Mouse (Mus musculus): ENCODE results near the gene Simc1. TPM values are rescaled to one million over a fixed set of nuclear protein-coding genes. Genes with fewer than 3 reads are reported as not detected.

Gene Simc1
- polyA plus RNA-seq, 1 experiment from 2014 or later = 23.6 TPM

- no peaks in the 10 kb centered on the region; the same call in 1 of the 2 replicates for H3K36me3 ChIP-seq (replicated peaks; ENCODE audit: control insufficient read depth, insufficient read depth, low read depth, low read length)
- 0 out of 2 replicates have a peak, but pooled peaks cover 5% of the 10 kb centered on the region for H3K4me1 ChIP-seq (ENCODE audit: control insufficient read depth, insufficient read depth, low read length)
- H3K4me3 ChIP-seq (ENCODE audit: low read depth, low read length) = no peak overlapping the region
- no peaks in the 10 kb centered on the region for H3K27me3 ChIP-seq (ENCODE audit: control insufficient read depth, insufficient read depth, low read length)
- H3K4me2 ChIP-seq (ENCODE audit: low read depth, low read length) = no peak overlapping the region
- H3K9me3 ChIP-seq (replicated peaks; ENCODE audit: control insufficient read depth, low read length) = no peaks in the 10 kb centered on the region
- no peak for ATAC-seq (replicated peaks; ENCODE audit: insufficient number of reproducible peaks, low FRiP score, low TSS enrichment, low read depth)
- 90% methylated on average over 8 of the region's 8 CpGs for WGBS
- no peak overlapping the region for H3K9ac ChIP-seq (replicated peaks; ENCODE audit: low read length)
- H3K27ac ChIP-seq (replicated peaks; ENCODE audit: low read depth, low read length) = no peak overlapping the region
- DNase-seq (ENCODE audit: low spot score) = no peak
Observed at GRCm38 (mm10) chr13:54591776-54592356, 88.3 kb downstream of the Simc1 start.

DNA sequence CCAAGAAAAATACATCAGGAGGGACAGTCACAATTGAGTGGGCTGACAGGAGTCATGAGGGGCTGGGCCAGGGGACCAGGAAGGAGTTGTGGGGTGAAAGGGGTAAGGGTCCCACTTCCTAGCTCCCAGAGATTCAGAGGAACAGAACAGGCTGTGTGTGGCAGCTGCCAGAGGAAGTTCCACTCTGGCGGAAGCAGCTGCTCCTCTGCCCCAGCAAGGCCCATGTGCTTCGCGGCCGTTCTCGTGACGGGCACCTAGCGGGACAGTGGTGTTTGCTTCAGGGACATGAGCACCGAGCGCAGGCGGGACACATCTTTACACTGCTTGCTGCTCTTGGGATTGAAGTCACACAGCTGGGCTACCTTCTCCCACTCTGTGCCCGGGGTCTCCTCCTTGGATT is 90.0 kb downstream of the Simc1 start:
- ATAC-seq (replicated peaks; ENCODE audit: insufficient number of reproducible peaks, low FRiP score, low TSS enrichment, low read depth) = no peak
- DNase-seq (ENCODE audit: low spot score) = no peak
- Histone ChIP-seq H3K9me3 (replicated peaks; ENCODE audit: control insufficient read depth, low read length) (no peaks in the 10 kb centered on the region), H3K4me3 (ENCODE audit: low read depth, low read length) (no peak overlapping the region), H3K27ac (replicated peaks; ENCODE audit: low read depth, low read length) (no peak overlapping the region), H3K9ac (replicated peaks; ENCODE audit: low read length) (no peak overlapping the region), H3K27me3 (ENCODE audit: control insufficient read depth, insufficient read depth, low read length) (no peaks in the 10 kb centered on the region), H3K4me1 (ENCODE audit: control insufficient read depth, insufficient read depth, low read length) (0 out of 2 replicates have a peak, but pooled peaks cover 5% of the 10 kb centered on the region), H3K36me3 (replicated peaks; ENCODE audit: control insufficient read depth, insufficient read depth, low read depth, low read length) (no peaks in the 10 kb centered on the region; the same call in 1 of the 2 replicates), H3K4me2 (ENCODE audit: low read depth, low read length) (no peak overlapping the region)
- 90% methylated on average over 11 of the region's 11 CpGs for WGBS

DNA sequence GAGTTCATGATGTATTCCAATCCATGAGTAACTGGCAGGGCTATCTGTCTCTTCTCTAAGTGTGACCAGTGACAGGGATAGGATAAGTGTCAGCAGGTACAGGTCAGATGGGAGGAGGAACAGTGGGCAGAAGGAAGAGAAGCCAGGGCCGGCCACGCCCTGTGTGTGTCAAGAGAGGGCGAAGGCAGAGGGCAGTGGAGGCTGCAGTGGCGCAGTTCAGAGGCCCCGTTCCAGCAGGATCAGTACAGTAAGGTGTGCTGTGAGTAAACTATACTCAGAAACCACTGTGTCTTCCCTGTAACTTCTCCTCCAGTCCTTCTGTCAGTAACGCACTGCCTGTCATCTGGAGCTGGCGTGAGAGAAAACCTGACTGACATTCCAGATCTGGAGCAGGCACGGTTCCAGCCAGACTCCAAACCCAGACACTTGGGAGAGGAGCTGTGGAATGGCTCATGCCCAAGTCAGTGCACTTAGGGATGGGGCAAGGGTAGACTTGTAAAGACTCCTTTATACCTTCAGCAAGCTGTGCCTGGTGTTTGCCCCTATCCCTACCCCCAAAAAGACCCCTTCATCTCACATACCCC is 92.6 kb downstream of the Simc1 start:
- H3K36me3 ChIP-seq (replicated peaks; ENCODE audit: control insufficient read depth, insufficient read depth, low read depth, low read length) = no peaks in the 10 kb centered on the region; the same call in 1 of the 2 replicates
- ATAC-seq (replicated peaks; ENCODE audit: insufficient number of reproducible peaks, low FRiP score, low TSS enrichment, low read depth) (no peak), DNase-seq (ENCODE audit: low spot score) (no peak)
- H3K4me3 ChIP-seq (ENCODE audit: low read depth, low read length) = no peak overlapping the region
- H3K27ac ChIP-seq (replicated peaks; ENCODE audit: low read depth, low read length) = no peak overlapping the region
- H3K4me1 ChIP-seq (ENCODE audit: control insufficient read depth, insufficient read depth, low read length) = 0 out of 2 replicates have a peak, but pooled peaks cover 5% of the 10 kb centered on the region
- no peaks in the 10 kb centered on the region for H3K27me3 ChIP-seq (ENCODE audit: control insufficient read depth, insufficient read depth, low read length)
- no peaks in the 10 kb centered on the region for H3K9me3 ChIP-seq (replicated peaks; ENCODE audit: control insufficient read depth, low read length)
- H3K4me2 ChIP-seq (ENCODE audit: low read depth, low read length) = no peak overlapping the region
- H3K9ac ChIP-seq (replicated peaks; ENCODE audit: low read length) = no peak overlapping the region
- 86% methylated on average over 8 of the region's 8 CpGs for WGBS

- Histone ChIP-seq H3K27ac (replicated peaks; ENCODE audit: low read depth, low read length) (no peak overlapping the region), H3K9me3 (replicated peaks; ENCODE audit: control insufficient read depth, low read length) (no peaks in the 10 kb centered on the region), H3K4me2 (ENCODE audit: low read depth, low read length) (no peak overlapping the region), H3K9ac (replicated peaks; ENCODE audit: low read length) (no peak overlapping the region), H3K36me3 (replicated peaks; ENCODE audit: control insufficient read depth, insufficient read depth, low read depth, low read length) (no peaks in the 10 kb centered on the region; the same call in 1 of the 2 replicates), H3K4me1 (ENCODE audit: control insufficient read depth, insufficient read depth, low read length) (no peaks in the 10 kb centered on the region), H3K27me3 (ENCODE audit: control insufficient read depth, insufficient read depth, low read length) (no peaks in the 10 kb centered on the region), H3K4me3 (ENCODE audit: low read depth, low read length) (no peak overlapping the region)
- ATAC-seq (replicated peaks; ENCODE audit: insufficient number of reproducible peaks, low FRiP score, low TSS enrichment, low read depth) (no peak), DNase-seq (ENCODE audit: low spot score) (no peak)
- 70% methylated on average over 5 of the region's 5 CpGs for WGBS
Observed at GRCm38 (mm10) chr13:54596870-54597269, 93.3 kb downstream of the Simc1 start.

DNA sequence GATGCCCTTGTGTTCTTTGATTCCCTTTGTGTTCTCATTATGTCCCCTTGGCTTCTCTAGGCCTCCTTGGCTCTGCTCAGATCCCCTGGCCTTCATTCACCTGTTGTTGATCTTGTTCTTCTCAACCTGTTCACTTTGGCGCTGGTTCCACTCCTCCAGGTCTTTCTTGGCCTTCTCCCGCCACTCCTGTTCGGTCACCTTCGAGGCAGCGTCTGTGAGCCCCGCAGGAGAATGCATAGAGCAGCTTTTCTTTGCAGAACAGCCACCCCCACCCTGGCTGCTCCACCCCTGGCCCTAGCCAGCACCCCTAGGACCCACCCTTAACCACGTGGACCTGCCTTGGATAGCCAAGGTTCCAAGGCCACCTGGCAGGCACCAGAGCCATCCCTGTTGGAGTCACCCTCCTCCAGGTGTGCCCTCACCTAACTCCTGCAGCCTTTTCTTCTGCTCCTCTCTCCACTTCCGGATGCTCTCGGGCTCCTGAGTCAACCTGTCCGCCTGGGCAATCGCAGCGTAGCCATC is 95.1 kb downstream of the Simc1 start:
- ATAC-seq (replicated peaks; ENCODE audit: insufficient number of reproducible peaks, low FRiP score, low TSS enrichment, low read depth) (no peak), DNase-seq (ENCODE audit: low spot score) (no peak)
- no peaks in the 10 kb centered on the region for H3K27me3 ChIP-seq (ENCODE audit: control insufficient read depth, insufficient read depth, low read length)
- H3K36me3 ChIP-seq (replicated peaks; ENCODE audit: control insufficient read depth, insufficient read depth, low read depth, low read length) = no peaks in the 10 kb centered on the region; the same call in 1 of the 2 replicates
- 90% methylated on average over 12 of the region's 12 CpGs for WGBS
- H3K4me1 ChIP-seq (ENCODE audit: control insufficient read depth, insufficient read depth, low read length) = no peaks in the 10 kb centered on the region
- H3K9me3 ChIP-seq (replicated peaks; ENCODE audit: control insufficient read depth, low read length) = no peaks in the 10 kb centered on the region
- H3K9ac ChIP-seq (replicated peaks; ENCODE audit: low read length) = no peak overlapping the region
- H3K27ac ChIP-seq (replicated peaks; ENCODE audit: low read depth, low read length) = no peak overlapping the region
- no peak overlapping the region for H3K4me3 ChIP-seq (ENCODE audit: low read depth, low read length)
- no peak overlapping the region for H3K4me2 ChIP-seq (ENCODE audit: low read depth, low read length)

Small RNA genes lying within 50 kb of the gene (microRNA-seq; reads per million reads assigned to microRNA genes)
- not detected for gene Gm24195 (ENCODE audit: borderline number of aligned reads)

Other genes starting within 250 kb of the Simc1 start
- gene Cplx2, start 132.4 kb upstream of the Simc1 start, polyA plus RNA-seq (2014; fragmentation: Nextera tagmentation; extraction: Ambion mirVana) = 6.9 and 7.4 TPM in 2 replicates
- 160 and 161 TPM in 2 replicates for gene Thoc3, start 34.9 kb upstream of the Simc1 start, polyA plus RNA-seq (2014; fragmentation: Nextera tagmentation; extraction: Ambion mirVana)
- gene 4833439L19Rik, start 61.7 kb downstream of the Simc1 start, polyA plus RNA-seq (2014; fragmentation: Nextera tagmentation; extraction: Ambion mirVana) = 188 and 204 TPM in 2 replicates
- 24.9 and 26.0 TPM in 2 replicates for gene Arl10, start 71.2 kb downstream of the Simc1 start, polyA plus RNA-seq (2014; fragmentation: Nextera tagmentation; extraction: Ambion mirVana)
- 72.5 and 75.1 TPM in 2 replicates for gene Nop16, start 86.3 kb downstream of the Simc1 start, polyA plus RNA-seq (2014; fragmentation: Nextera tagmentation; extraction: Ambion mirVana)
- gene Higd2a, start 86.4 kb downstream of the Simc1 start, polyA plus RNA-seq (2014; fragmentation: Nextera tagmentation; extraction: Ambion mirVana) = 154 and 168 TPM in 2 replicates
- 19.4 and 20.7 TPM in 2 replicates for gene Cltb, start 107.6 kb downstream of the Simc1 start, polyA plus RNA-seq (2014; fragmentation: Nextera tagmentation; extraction: Ambion mirVana)
- 89.2 and 96.9 TPM in 2 replicates for gene Faf2, start 118.0 kb downstream of the Simc1 start, polyA plus RNA-seq (2014; fragmentation: Nextera tagmentation; extraction: Ambion mirVana)
- gene Rnf44, start 190.1 kb downstream of the Simc1 start, polyA plus RNA-seq (2014; fragmentation: Nextera tagmentation; extraction: Ambion mirVana) = 65.0 and 66.6 TPM in 2 replicates
- not detected in 2 replicates for gene Cdhr2, start 197.7 kb downstream of the Simc1 start, polyA plus RNA-seq (2014; fragmentation: Nextera tagmentation; extraction: Ambion mirVana)
- 3.0 and 3.4 TPM in 2 replicates for gene Gprin1, start 246.1 kb downstream of the Simc1 start, polyA plus RNA-seq (2014; fragmentation: Nextera tagmentation; extraction: Ambion mirVana)

Data from embryonic facial prominence, embryonic 11.5 days (tissue).